Mouse (Mus musculus) liver, adult 2 months (tissue): ENCODE results near the gene Defb21.

Experiments used
- CTCF ChIP-seq: fragments of 200-500 bp; IDR thresholded peaks from 2 replicates; pipeline ENCODE4 v1.5.1; 2011; ENCODE audit warnings: low read depth, low read length, control low read depth
- POLR2A ChIP-seq: fragments of 200-500 bp; IDR thresholded peaks from 2 replicates; pipeline ENCODE4 v1.6.1; 2011; ENCODE audit warnings: low read length, control low read depth; ENCODE audit not compliant: insufficient read depth; ENCODE audit errors: extremely low read depth

GRCm38 (mm10) chr2:152539944-152540710 is 32.4 kb upstream of the Defb21 start, which contains the start of gene Defb29:
- no peak for TF ChIP-seq POLR2A
- TF ChIP-seq CTCF: 0 out of 2 replicates have a peak, but pooled peaks have one; percentile 26
